Mouse (Mus musculus) neural tube, postnatal 0 days (tissue): ENCODE data around the gene Adgra1. TPM values are rescaled to one million over a fixed set of nuclear protein-coding genes. Genes with fewer than 3 reads are reported as not detected.

Experiments used
- polyA plus RNA-seq: library from polyadenylated mRNA; unstranded; fragments of >200 nt; fragmentation: Nextera tagmentation; extraction: Ambion mirVana; gene quantifications from 2 replicates; pipeline ENCODE4 v1.2.1, GENCODE M21; 2015

Gene Adgra1
- polyA plus RNA-seq, result 62.5 and 63.1 TPM in 2 replicates

DNA sequence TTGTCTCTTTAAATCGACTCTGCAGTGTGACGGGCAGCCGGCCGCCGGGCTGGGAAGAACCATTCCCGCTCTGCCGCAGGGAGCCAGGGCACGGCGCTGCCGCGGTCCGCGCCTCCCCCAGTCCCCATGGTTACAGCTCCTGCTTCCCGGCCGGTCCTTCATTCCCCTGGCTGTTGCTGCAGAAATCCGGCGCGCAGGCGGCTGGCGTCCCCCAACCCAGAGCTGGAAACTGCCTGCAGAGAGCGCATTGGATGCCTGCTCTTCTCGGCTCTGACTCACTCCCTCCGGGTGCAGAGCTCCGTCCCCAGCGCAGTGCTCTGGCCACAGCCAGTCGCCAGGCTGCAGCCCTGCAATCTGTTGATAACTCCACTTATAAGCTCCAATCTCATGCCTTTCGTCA lies at the start of gene Adgra1:
Adgra1 (plus strand) TSS at position 139 of the 400 bp plus-strand sequence.

DNA sequence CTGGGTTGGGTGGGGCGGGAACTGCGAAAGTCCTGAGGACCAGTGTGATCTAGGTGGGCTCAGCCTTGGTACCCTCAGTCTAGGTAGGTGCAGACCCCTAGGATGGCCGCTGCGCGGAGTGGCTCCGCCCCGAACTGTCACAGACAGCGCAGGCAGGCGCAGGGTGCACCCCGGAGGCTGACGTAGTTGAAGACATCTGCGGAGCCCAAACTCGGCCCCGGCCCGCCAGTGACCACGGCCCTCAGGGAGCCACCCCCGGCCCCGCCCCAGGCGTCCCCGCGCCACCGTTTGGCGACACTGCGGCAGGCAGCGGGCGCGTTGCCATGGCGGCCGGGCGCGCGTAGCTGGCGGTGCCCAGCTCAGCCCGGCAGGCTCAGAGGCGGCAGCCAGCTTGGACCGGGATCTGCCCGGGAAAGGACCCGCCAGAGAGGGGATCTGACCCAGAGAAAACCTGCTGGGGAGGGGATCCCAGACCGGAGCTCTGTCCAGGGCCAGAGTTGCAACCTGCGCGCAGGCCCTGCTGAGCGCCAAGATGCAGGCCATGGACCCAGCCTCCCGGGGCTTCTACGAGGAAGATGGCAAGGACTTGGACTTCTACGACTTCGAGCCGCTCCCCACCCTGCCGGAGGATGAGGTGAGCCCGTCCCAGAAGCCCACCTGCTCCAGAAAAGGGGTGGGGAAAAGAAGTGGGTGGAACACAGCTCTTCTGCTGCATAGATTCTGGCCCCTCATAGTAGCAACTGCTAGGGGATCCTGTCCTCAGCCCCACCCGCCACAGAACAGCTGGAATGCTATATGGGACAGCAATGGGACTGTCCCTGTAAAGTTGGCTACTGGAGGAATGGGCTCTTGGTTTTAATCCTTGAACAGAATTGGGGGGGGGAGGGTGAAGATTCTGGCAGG lies 60.9 kb downstream of the Adgra1 start, which contains the start of gene Kndc1:
Kndc1 (plus strand) TSS at position 42 of the 903 bp plus-strand sequence.

Other genes starting within 250 kb of the Adgra1 start
- gene Cfap46, start 150.4 kb upstream of the Adgra1 start, polyA plus RNA-seq, result 2.8 and 4.7 TPM in 2 replicates
- 12.1 and 14.6 TPM in 2 replicates for gene Kndc1, start 60.5 kb downstream of the Adgra1 start, polyA plus RNA-seq
- not detected in 2 replicates for gene Utf1, start 109.6 kb downstream of the Adgra1 start, polyA plus RNA-seq
- gene 6430531B16Rik, start 144.6 kb downstream of the Adgra1 start, polyA plus RNA-seq, result 1.1 and 1.5 TPM in 2 replicates
- gene Adam8, start 158.4 kb downstream of the Adgra1 start, polyA plus RNA-seq, result 0.85 and 0.88 TPM in 2 replicates
- gene Zfp511, start 202.2 kb downstream of the Adgra1 start, polyA plus RNA-seq, result 52.0 and 54.8 TPM in 2 replicates
- 44.1 and 46.2 TPM in 2 replicates for gene Tubgcp2, start 202.5 kb downstream of the Adgra1 start, polyA plus RNA-seq
- gene Msx3, start 214.9 kb downstream of the Adgra1 start, polyA plus RNA-seq, result 0.79 and 0.99 TPM in 2 replicates
- gene Caly, start 248.4 kb downstream of the Adgra1 start, polyA plus RNA-seq, result 625 and 662 TPM in 2 replicates